Comparison of ENCODE assay signal across 11 mouse cellular contexts in the genomic region with DNA sequence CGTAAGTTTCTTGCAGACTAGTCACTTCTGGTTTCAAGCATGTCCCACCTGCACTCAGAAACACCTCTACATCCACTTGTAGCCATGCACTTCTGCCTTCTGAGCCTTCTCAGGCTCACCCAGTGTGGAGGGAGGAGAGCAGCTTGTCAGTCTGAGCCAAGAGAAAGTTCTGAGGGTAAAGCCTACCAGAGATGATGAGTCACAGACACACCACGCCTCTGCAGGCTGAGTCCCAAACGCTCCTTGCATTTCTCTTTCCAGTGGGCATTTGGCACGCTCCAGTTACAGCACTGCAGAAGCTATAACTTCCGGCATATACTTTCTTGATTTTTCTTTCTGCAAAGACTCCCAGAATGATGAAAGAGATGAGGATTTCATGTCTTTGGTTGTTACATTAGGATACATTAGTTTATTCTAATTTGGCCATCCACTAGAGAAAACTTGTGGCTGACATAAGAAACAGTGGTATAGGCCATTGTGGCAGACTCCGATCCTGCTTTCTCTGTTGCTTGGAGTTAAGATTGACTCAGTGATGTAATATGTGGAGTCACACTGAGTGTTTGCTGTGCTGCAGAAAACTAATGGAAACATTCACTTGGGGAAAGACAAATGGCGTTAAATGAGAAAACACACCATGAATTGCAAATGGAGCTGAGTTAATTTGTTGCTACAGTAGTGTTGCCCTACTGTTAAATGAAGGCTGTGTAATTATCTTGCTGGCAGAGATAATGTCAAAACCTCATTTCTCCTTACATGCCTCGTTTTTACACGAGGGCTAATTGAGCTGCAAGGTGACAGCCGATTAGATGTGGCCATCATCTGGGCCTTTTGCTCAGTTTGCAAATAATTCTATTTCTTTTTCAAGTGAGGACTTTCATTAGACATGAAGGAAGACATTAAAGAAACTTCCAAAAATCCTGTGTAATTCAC. TPM values are rescaled to one million over a fixed set of nuclear protein-coding genes. Genes with fewer than 3 reads are reported as not detected.
A peak's percentile ranks its signal among the peaks of the same experiment; 100 is the strongest.
DNase-seq lines count a peak whose midpoint lies in the region; ATAC-seq lines count a peak whose summit lies in the region.
"Had no signal": no experiment of that assay in that cellular context is flagged by ENCODE, and none has a peak within 500 bp of the region (broad histone marks: within the 10 kb centered on the region; RNA-seq: fewer than 3 reads in every experiment).

No protein-coding gene starts in this region.

- intact Hi-C loops in heart, postnatal 36 days (cut with DNase I), result no loop called here

- H3K4me2 ChIP-seq in neural tube, embryonic 13.5 days, result no peak overlapping the region
- H3K4me2 ChIP-seq: heart, embryonic 13.5 days; lung, embryonic 15.5 days had no signal

- H3K9me3 ChIP-seq in neural tube, embryonic 13.5 days, result no peaks in the 10 kb centered on the region
- H3K9me3 ChIP-seq: heart, embryonic 13.5 days; lung, embryonic 15.5 days had no signal

- no peak overlapping the region for H3K4me3 ChIP-seq in neural tube, embryonic 13.5 days
- H3K4me3 ChIP-seq: heart, embryonic 13.5 days; lung, embryonic 15.5 days had no signal

- no peaks in the 10 kb centered on the region for H3K36me3 ChIP-seq in neural tube, embryonic 13.5 days
- H3K36me3 ChIP-seq: heart, embryonic 13.5 days; lung, embryonic 15.5 days had no signal

- no peak overlapping the region for H3K9ac ChIP-seq in neural tube, embryonic 13.5 days
- H3K9ac ChIP-seq: heart, embryonic 13.5 days; lung, embryonic 15.5 days had no signal

- H3K27ac ChIP-seq in neural tube, embryonic 13.5 days (replicated peaks), result no peak overlapping the region
- H3K27ac ChIP-seq: heart, embryonic 13.5 days; lung, embryonic 15.5 days had no signal

- peak; percentile 5 for DNase-seq in heart, adult 8-10 months (ENCODE audit: low spot score)
- no peak for DNase-seq in heart, postnatal 36 days
- DNase-seq in neural tube, embryonic 10.5 days (ENCODE audit: extremely low spot score, low spot score), result no peak
- peak; percentile 45 to 81 for DNase-seq in frontal cortex, postnatal 36 days (ENCODE audit: low spot score in 2 of 2)
- DNase-seq in right cerebral cortex, postnatal 25 days, result peak; percentile 68
- no peak for DNase-seq in cerebellum, postnatal 4 days (ENCODE audit: low spot score in 2 of 2)
- DNase-seq in thymus, postnatal 25 days, result no peak
- DNase-seq: kidney, postnatal 36 days had no signal

- peaks cover 34% of the 10 kb centered on the region for H3K4me1 ChIP-seq in neural tube, embryonic 13.5 days (replicated peaks)

- WGBS in neural tube, embryonic 13.5 days, result 63% methylated on average over 10 of the region's 10 CpGs

- ATAC-seq in neural tube, embryonic 13.5 days (ENCODE audit: low read depth), result 0 out of 2 replicates have a peak, but pooled peaks have one; percentile 53

- no peaks in the 10 kb centered on the region for H3K27me3 ChIP-seq in neural tube, embryonic 13.5 days
- H3K27me3 ChIP-seq: heart, embryonic 13.5 days; lung, embryonic 15.5 days had no signal

RNA-seq across cellular contexts. Expression of gene Gpatch2, which starts 55.3 kb away (rescaled TPM):
- total RNA-seq in heart, adult 8-10 months (2022), result 10 to 100 TPM in 1 of 4 experiments, 1 to 10 TPM in 3; 9.3 to 10.5 (median 9.9) TPM
- 10 to 100 TPM in 1 of 2 experiments, 1 to 10 TPM in 1; 9.5 to 10.4 TPM for total RNA-seq in heart, postnatal 36 days (2021)
- 15.7 and 17.4 TPM in 2 replicates for polyA plus RNA-seq in neural tube, embryonic 13.5 days (2015; fragmentation: Nextera tagmentation; extraction: Ambion mirVana)

RNA-seq across cellular contexts. Expression of gene Spata17, which starts 55.3 kb away (rescaled TPM):
- total RNA-seq in heart, adult 8-10 months (2022), result under 1 TPM; 0.52 to 0.95 (median 0.67) TPM
- total RNA-seq in heart, postnatal 36 days (2021), result under 1 TPM; 0.49 to 0.50 TPM
- 0.98 and 1.3 TPM in 2 replicates for polyA plus RNA-seq in neural tube, embryonic 13.5 days (2015; fragmentation: Nextera tagmentation; extraction: Ambion mirVana)

Comparison
In these comparisons a context has a peak if more than half of its experiments do, and no peak if none do; other contexts are left out.
1. DNase-seq: peak in heart, adult 8-10 months (single experiment), frontal cortex, postnatal 36 days (2 of 2) and right cerebral cortex, postnatal 25 days (single experiment); none in heart, postnatal 36 days (0 of 2), neural tube, embryonic 10.5 days (single experiment), cerebellum, postnatal 4 days (0 of 2) and thymus, postnatal 25 days (single experiment).